Mouse (Mus musculus): ENCODE results near the gene Tmppe.
"Not testable (repeated sequence)": the region's sequence is repeated elsewhere in the genome, so short reads cannot be mapped to it uniquely, and the experiment has no call there.

Gene Tmppe

DNA sequence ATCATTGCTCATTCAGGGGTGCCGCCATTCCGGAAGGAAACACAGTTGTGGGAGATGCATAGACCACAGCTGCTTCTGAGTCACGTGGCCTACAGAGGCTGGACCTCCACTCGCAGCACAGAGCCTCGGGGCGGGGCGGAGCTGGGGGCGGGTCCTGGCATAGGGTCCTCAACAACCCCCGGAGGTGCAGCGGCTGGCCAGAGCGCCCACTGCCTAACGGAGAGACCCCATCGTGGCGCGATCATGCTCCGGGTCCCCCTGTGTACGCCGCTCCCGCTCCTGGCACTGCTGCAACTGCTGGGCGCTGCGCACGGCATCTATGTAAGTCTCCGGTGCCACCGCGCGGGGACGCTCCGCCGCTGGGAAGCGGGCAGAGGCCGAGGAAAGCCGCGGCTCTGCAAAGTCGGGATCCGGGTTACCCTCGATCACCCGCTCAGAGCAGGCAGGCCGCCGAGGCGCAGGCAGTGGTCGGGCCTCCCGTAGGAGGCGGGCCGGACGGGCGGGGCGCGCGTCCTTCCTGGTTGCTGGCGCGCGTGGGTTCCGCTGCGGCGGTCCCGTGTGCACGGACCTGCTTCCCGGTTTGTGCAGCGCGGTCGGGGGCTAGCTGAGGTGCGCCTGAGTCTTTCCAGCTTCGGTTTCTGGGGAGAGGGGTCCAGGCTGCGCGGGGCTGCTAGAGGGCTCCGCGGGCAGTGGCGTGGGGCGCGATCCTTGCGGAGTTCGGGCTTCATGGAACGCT is at the start of gene Tmppe, which contains the start of gene Glb1:
Tmppe (plus strand) TSS at position 157 of the 736 bp plus-strand sequence.
Glb1 (plus strand) TSS at position 128 of the 736 bp plus-strand sequence.
- in situ Hi-C loops (cut with MseI, MboI) = no loop called here

DNA sequence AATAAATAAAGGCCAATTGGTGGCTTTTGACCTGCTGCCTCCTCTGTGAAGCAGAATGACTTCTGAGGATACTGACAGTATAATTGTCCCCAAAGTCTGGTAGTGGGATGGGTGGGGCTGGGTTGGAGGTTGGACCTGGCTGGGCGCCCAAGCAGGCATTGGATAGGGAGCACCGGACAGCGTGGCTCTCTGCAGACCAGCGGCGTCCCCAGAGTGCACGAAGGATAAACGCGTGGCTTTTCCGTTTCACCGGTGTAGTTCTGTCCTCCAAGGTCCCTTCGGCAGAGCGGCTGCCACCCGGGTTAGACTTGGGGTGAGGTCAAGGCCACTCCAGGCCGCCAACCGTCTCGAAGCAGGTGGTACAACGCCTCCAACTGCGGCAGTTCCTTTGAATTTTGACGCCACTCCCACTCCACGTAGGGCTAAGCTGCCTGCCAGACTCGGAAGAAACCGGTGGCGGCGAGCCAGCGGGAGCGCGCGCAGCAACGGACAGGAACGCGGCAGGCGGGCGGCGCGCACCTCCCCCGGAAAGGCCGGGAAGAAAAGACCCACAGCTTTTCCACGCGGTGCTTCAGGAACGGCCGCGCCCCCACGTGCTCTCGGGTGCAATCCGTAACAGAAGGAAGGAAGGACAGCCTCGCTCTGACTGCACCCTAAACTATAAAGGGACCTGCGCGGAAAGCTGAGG is 33.0 kb upstream of the Tmppe start:
- in situ Hi-C loops (cut with MseI, MboI) = no loop called here

DNA sequence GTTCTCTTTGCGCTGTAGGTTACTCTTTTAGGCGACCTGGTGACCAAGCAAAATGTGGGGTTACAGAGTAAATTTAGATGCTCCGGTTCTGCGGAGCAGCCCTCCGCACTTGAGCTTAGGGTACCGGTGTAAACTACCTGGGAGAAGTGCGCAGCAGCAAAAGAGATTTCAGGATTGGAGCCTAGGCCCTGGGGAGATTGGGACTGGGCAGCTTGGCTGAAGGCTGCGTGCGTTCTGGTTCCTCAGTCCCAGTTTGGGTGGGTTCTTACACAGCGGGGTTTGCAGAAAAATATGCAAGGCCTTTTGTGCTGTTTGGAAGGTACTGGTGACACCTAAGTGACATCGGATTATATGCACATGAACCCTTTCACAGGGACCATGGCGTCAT is 32.4 kb upstream of the Tmppe start:
- in situ Hi-C loops (cut with MseI, MboI) = no loop called here

DNA sequence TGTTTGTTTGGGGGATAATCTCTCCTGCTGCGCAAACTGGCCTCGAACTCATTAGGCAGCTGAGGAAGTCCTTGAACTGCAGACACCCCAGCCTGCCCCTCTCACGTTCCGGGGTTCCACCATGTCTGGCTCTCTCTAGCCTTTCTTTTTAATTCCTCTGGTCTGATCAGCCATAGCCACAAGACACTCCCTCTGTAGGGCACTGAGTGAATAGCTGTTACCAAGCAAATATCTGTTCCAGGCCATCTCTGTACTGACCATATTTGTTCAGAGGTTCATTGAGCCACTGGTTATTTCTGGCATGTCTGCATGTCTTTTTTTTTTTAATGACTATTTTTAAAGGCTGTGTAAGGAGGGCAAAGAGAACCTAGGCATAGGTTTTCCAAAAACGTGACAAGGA is 31.5 kb upstream of the Tmppe start:
- in situ Hi-C loops (cut with MseI, MboI) = not testable (repeated sequence)

DNA sequence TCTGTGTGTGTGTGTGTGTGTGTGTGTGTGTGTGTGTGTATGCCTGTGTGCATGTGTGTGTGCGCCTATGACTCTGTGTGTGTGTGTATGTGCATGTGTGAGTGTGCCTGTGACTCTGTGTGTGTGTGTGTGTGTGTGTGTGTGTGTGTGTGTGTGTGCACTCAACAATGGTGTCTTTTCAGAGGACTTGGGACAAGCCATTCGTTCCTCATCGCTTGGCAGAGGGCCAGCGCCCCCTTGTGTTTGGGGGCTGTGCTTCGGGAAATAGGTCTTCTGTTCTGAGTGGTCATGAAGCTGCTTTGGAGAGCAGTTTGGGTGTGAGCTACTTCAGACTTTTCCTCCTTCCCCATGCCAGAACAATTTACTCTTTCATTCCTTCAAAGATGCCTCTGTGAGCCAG is 29.2 kb upstream of the Tmppe start:
- in situ Hi-C loops (cut with MseI, MboI) = loop anchor here in 1 of 2 experiments (5.0 to 10.0 kb wide), 2 partner anchors 47 to 279 kb away; no protein-coding TSS in a partner anchor

DNA sequence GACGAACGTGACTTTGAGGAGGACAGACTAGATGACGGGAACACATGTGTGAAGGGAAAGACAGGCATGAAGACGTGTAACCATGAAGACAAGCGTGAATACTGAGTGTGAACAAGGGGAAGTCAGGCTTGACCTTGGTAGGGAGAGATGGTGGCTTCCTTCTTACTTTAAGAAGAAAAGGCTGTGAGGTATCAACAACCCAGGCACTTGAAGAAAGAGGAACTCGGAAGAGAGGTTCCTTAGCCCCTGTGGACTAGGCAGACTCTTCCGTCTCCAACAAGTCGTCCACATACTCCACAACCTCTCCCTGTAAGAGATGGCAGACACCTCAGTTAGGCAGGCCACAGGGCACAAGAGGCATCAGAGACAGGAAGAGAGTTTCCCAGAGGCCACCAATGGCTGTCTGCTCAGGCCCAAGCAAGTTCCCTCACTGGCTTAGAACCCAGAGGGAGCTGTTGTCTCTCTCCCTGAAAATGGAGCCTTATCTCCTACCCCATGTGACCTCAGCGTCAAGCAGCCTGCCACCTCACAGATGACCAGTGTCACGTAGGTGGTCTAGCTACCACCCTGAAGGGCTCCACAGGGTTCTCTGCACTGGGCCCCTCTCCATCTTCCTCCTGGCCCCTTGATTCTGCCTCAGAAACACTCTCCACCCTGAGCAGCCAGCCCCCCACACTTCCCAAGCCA is 25.5 kb upstream of the Tmppe start:
- in situ Hi-C loops (cut with MseI, MboI) = loop anchor here in 1 of 2 experiments (10.0 kb wide), 1 partner anchor 51 kb away; no protein-coding TSS in a partner anchor

DNA sequence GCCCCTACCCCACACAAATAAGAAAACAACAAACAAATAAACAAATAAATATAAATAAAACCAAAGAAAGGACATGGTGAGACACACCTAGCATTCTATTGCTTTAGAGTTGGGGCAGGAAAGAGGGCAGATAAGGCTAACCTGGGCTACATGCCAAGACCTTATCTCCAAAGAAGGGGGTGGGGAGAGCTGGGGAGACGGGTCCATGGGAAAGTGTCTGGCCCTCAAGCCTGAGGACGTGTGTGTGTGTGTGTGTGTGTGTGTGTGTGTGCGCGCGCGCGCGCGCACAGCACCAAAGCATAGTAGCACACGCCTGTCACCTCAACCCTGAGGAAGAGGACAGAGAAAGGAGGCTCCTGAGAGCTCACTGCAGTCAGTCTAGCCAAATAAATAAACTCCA is 23.7 kb upstream of the Tmppe start:
- in situ Hi-C loops (cut with MseI, MboI) = loop anchor here in 1 of 2 experiments (10.0 kb wide), 1 partner anchor 52 kb away; no protein-coding TSS in a partner anchor

DNA sequence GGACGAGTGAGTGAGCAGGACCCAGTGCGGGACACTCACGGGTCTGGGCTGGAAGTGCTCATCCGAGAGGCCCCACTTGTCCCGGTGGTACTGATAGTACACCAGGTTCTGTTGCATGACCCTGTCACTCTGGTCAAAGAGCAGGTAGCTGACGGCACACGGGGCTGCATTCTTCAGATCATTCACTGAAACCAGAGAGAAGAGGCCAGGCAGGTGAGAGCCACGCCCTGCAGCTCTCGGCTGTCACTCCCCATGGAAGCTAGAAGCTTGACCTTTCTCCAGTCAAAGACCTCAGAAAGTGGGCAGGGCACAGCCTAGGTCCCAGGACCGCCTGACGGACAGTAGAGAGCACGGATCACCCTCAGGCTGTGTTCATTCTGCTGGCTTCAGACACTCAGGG is 21.0 kb upstream of the Tmppe start:
- in situ Hi-C loops (cut with MseI, MboI) = loop anchor here (10.0 kb wide), 1 partner anchor 55 kb away; no protein-coding TSS in a partner anchor

DNA sequence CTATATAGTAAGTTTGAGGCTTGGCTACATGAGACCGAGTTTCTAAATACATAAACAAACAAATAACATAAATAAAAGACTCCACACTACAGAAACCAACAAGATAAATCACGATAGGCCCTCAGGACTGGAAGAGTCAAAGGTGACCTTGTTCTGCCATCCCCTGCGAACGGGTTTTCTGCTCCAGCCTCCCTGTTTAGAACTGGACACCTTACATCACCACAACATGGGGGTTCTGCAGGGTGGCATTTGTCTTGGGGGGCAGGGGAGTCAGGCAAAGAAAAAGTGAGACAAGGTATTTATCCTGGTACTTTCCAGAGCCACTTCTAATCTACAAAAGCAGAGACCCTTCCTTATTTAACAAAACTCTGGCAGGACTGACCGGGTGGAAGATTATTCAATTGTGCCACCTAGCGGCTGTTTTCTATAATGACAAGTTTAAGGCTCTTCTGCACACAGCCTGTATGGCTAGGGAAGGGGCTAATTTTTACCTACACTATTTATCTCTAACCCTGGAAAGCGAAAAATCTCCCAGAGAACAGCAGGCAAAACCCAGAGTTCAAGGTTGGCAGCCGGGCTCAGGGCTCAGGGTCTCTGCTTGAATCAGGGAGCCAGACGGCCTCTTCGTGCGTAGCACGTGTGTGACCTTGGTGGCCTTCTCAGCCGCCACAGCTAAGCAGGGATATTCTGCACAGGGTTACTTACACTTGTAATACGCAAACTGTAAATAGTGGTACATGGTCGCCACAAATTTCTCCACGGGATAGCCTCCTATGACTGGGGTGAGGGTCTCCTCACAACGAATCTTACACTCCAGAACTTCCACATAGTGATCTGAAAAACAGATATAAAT is 19.8 kb upstream of the Tmppe start:
- in situ Hi-C loops (cut with MseI, MboI) = loop anchor here in 1 of 2 experiments (10.0 kb wide), 1 partner anchor 56 kb away; no protein-coding TSS in a partner anchor

DNA sequence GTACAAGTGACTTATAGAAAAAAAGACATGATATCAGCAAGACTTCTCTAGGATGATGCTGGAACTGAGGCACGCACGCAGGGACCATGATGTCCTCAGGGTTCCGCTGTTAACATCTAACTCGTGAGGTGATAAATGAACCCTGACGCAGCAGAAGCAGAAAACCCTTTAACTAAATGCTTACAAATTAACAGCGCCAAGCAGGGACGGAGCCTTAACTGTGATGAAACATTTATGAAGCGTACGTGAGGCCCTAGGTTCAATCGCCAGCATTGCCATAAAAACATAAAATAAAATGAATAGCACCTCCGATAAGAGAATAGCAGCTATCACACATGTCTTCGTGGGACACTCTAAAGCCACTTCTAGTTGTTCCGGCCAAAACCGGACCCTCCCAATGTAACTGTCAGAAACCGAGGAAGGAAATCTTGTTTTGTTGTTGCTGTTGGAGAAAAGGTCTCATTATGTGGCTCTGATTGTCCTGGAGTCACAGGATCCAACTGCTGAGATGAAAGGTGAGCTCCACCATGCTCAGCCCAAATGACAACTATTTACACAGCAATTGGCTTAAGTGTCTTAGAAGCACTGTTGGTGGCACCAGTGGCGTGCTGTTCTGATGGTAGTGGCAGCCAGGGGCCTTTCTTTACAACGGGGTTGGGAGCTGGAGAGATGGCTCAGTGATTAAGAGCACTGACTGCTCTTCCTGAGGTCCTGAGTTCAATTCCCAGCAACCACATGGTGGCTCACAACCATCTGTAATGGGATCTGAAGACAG is 17.8 kb upstream of the Tmppe start:
- in situ Hi-C loops (cut with MseI, MboI) = loop anchor here in 1 of 2 experiments (10.0 kb wide), 1 partner anchor 58 kb away; no protein-coding TSS in a partner anchor

DNA sequence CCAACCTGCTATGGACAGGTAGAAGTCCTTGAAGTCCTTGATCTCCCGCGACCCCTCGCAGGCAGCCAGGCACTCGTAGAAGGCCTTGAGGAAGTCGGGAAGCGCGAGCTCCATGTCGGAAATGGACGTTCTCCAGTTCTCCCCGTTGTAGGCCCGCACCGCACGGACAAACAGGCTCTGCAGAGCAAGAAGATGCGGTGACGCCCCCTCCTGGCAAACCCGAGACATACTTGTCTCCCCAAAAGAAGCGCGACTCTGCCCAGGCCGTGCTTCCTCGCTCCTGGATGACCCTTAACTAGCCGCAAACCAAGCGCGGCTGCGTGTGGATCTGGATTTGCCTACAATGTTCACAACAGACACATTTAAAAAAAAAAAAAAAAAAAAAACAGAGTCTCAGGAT is 16.2 kb upstream of the Tmppe start:
- in situ Hi-C loops (cut with MseI, MboI) = loop anchor here in 1 of 2 experiments (10.0 kb wide), 1 partner anchor 60 kb away; no protein-coding TSS in a partner anchor

DNA sequence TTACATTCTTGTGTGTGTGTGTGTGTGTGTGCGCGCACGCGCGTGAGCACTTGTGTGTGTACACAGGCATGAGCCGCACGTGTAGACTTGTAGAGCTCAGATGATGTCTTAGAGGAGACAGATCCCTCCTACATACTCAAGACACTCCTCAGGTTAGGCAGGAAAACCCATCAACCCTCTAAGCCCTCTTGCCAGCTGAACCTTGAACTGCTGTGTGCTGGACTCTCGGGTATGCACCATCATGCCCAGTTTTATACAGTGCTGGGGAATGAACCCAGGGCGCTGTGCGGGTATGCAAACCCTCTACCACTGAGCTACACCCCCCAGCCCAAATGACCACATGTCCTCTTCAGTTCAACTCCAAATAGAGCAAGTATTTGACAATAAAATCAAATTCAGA is 15.7 kb upstream of the Tmppe start:
- in situ Hi-C loops (cut with MseI, MboI) = loop anchor here in 1 of 2 experiments (10.0 kb wide), 1 partner anchor 60 kb away; no protein-coding TSS in a partner anchor

DNA sequence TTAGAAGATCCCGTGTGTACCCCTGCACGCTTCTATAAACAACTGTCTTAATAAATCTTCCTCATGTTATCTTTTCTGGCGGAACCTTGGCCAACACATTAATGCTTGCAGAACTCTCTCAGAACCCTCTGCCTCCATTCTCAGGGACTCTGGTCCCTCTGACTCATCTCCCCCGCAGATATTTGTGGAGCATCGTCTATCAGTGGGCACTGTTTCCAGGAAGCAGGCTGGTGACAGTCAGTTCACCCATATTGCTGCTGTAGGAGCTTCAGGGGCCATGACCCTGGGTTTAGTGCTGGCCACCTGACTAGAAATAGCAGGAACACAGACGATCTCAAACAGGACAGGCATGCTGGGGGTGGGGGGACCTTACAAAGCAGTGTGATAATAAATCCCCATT is 13.8 kb upstream of the Tmppe start:
- in situ Hi-C loops (cut with MseI, MboI) = loop anchor here in 1 of 2 experiments (10.0 kb wide), 1 partner anchor 62 kb away; no protein-coding TSS in a partner anchor

DNA sequence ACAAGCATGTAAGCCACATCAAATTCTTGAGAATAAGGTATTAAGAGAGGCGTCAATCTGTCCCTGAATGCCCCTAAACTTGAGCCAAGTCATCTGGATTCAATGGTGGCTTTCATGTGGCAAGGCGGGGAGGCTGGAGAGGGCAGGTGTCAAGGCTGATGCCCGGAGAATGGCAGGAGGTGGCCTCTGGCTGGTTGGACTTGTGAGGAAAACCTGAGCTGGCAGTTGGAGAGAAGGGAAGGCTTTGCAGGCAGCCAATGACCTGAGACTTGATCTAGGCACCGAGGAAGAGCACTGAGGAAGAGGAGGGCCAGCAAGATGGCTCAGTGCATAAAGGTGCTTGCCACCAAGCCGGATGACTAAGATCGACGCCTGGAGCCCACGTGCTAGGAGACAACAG is 12.6 kb upstream of the Tmppe start:
- in situ Hi-C loops (cut with MseI, MboI) = loop anchor here in 1 of 2 experiments (10.0 kb wide), 1 partner anchor 63 kb away; no protein-coding TSS in a partner anchor

DNA sequence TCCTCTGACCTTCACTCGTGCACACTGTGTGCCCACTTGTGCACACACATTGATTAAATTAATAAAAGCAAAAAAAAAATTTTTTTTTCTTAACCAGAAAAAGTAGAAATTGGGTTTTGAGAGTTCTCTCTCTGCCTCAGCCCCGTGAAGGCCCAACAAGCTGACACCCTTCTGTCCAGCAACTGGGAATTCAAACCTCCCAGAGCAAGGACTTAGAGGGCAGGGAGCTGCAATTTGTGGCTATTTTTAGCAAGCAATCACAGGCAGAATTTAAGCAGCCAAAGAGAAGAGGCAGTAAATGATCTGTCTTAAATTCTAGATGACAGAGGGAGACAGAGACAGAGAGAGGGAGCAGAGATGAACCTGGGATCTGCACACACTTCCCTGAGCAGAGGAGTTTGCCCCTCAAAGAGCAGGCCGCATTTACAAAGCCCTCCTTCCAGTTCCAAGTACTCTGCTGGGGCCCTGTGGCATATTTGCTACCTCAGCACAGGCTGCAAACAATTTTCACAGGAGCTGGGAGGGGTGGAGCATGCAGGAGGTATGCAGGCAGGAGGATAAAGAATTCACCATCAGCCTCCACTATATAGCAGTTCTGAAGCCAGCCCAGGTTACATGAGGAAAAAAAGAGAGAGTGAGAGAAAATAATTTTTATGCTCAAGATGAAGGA is 12.1 kb upstream of the Tmppe start:
- in situ Hi-C loops (cut with MseI, MboI) = loop anchor here in 1 of 2 experiments (10.0 kb wide), 1 partner anchor 64 kb away; no protein-coding TSS in a partner anchor

DNA sequence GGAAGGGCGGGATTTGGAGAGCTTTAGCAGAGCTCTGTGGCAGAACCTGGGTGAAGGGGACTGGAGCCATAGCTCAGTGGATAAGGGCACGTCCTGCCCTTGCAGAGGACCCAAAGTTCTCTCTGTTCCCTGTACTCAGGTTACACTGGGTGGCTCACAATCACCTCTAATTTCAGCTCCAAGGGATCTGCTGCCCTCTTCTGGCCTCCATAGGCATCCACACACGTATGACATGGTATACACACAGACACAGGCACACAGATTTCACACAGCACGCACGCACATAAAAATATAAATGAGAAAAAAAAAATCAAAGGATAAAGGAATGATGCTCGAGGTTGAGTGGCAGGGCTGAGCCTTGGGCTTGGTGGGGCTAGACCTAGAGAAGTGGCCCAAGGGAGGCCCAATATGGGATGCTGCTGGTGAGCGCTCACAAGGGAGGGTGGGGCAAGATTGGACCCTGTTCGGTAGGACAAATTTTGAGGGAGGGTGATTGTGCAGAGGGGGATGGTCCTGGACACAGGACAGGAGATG is 11.5 kb upstream of the Tmppe start:
- in situ Hi-C loops (cut with MseI, MboI) = loop anchor here in 1 of 2 experiments (10.0 kb wide), 1 partner anchor 65 kb away; no protein-coding TSS in a partner anchor

DNA sequence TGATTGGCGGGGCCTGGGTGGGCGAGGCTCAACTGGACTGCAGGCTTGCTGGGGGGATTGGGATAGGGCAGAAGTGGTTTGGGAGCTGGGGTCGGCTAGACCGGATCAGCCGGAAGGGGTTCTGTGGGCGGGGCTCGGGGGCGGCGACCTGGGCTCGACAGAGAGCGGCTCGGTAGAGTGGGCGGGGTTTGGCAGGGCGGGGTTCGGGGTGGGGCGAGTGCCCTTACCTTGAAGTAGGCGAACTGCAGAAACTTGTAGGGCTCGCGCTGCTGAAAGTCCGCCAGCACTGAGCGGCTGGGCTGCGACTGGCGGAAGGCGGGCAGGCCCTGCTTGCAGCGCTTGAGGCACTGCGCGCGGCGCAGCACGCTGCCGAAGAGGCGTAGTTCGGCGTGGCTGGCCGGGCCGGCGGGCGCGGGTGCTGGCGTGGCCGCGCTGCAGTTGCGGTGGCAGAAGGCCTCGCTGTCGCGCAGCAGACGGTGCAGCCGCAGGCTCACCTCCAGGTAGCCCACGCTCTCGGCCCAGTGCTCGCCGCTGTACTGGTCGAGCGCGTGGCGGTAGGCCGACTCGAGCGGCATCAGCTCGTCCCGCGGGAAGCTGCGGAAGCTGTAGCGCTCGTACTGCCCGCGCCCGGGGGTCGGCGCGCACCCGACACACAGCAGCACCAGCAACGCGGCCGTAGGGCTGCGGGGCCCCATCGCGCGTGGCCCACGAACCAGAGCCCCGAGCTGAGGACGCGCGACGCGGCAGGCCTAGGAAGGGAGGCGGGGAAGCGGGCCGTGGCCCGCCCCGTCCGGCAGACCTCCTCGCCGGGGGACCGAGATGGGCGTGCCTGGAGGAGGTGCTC is 10.8 kb upstream of the Tmppe start, which contains the start of gene Crtap:
Crtap (minus strand) TSS at position 771 of the 844 bp plus-strand sequence.
- in situ Hi-C loops (cut with MseI, MboI) = loop anchor here in 1 of 2 experiments (10.0 kb wide), 1 partner anchor 65 kb away; no protein-coding TSS in a partner anchor

DNA sequence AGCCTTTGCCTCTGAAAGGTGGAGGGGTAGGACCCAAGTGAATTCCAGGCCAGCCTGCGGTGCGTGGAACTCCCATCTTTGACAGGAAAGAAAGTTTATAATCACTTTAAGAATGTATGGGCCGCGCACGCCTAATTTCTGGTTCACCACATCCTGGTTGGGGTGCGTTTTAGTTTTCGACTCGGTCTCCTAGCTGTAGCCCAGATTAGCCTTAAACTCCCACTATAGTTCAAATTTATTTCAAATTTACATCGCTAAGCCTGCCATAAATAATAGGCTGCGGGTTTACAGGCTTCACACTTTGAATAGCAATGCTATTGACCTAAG is 10.2 kb upstream of the Tmppe start:
- in situ Hi-C loops (cut with MseI, MboI) = no loop called here
